Mouse (Mus musculus) neural tube, embryonic 12.5 days (tissue): ENCODE measurements around the gene Slc6a16. TPM values are rescaled to one million over a fixed set of nuclear protein-coding genes. Genes with fewer than 3 reads are reported as not detected.
A peak's percentile ranks its signal among the peaks of the same experiment; 100 is the strongest.

Experiments
- ATAC-seq: fragments of 200-750 bp; cut with Nextera tagmentation; 2 replicates; pipeline ENCODE4 v1.8.0; 2017; ENCODE audit warnings: low read depth, mild to moderate bottlenecking, moderate TSS enrichment, moderate library complexity; ENCODE audit not compliant: low FRiP score
- H3K27ac ChIP-seq: fragments of 300-500 bp; sonication (generic); 2 replicates; pipeline ENCODE4 v1.5.1; 2016
- H3K27me3 ChIP-seq: fragments of 300-500 bp; sonication (generic); replicated peaks from 2 replicates; pipeline ENCODE4 v1.6.1; 2016; ENCODE audit warnings: mild to moderate bottlenecking
- H3K36me3 ChIP-seq: fragments of 300-500 bp; sonication (generic); 2 replicates; pipeline ENCODE4 v1.6.1; 2016; ENCODE audit warnings: mild to moderate bottlenecking
- H3K4me1 ChIP-seq: fragments of 300-500 bp; sonication (generic); 2 replicates; pipeline ENCODE4 v1.6.1; 2016
- H3K4me2 ChIP-seq: fragments of 300-500 bp; sonication (generic); replicated peaks from 2 replicates; pipeline ENCODE4 v1.6.1; 2016; ENCODE audit warnings: mild to moderate bottlenecking
- H3K4me3 ChIP-seq: fragments of 300-500 bp; sonication (generic); 2 replicates; pipeline ENCODE4 v1.5.1; 2016
- H3K9ac ChIP-seq: fragments of 300-500 bp; sonication (generic); 2 replicates; pipeline ENCODE4 v1.6.1; 2016; ENCODE audit warnings: mild to moderate bottlenecking
- H3K9me3 ChIP-seq: fragments of 300-500 bp; sonication (generic); 2 replicates; pipeline ENCODE4 v1.6.1; 2016; ENCODE audit warnings: mild to moderate bottlenecking
- WGBS: fragments of 180-500 bp; shearing (Covaris S2); methylation state at CpG from one replicate; pipeline ENCODE4 v1.1.7; 2016; 5-methylcytosine and 5-hydroxymethylcytosine counted together
- polyA plus RNA-seq: library from polyadenylated mRNA; unstranded; fragments of >200 nt; fragmentation: Nextera tagmentation; extraction: Ambion mirVana; gene quantifications from 2 replicates; pipeline ENCODE4 v1.2.1, GENCODE M21; 2016

The Slc6a16 gene
- polyA plus RNA-seq, 1 experiment from 2014 or later = 0.20 TPM

DNA sequence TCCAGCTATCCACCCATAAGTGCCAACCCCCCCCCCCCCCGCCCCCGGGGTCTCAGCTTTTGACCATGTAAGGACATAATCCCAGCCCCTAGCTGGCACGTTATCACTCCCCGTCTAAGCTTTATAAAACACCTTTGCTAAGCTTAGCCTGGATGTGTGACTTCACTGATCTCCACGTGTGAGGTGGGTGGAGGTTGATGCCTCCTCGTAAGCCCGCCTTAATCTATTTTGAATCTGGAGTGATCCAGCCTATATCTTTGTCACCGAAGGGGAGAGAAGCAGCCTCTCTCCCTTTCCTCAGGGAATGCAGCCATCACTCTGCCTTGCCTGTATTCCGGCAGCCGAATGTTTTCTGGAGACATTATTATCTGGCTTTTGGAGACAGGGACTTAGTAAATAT, 38.2 kb upstream of the Slc6a16 start:
- H3K4me2 ChIP-seq = no peak overlapping the region
- H3K4me1 ChIP-seq = no peaks in the 10 kb centered on the region
- ATAC-seq = no peak
- H3K27ac ChIP-seq = no peak overlapping the region
- no peaks in the 10 kb centered on the region for H3K9me3 ChIP-seq
- H3K27me3 ChIP-seq = no peaks in the 10 kb centered on the region; the same call in 1 of the 2 replicates
- H3K4me3 ChIP-seq = no peak overlapping the region
- WGBS = 58% methylated on average over 10 of the region's 10 CpGs
- no peaks in the 10 kb centered on the region for H3K36me3 ChIP-seq
- H3K9ac ChIP-seq = no peak overlapping the region

- Histone ChIP-seq H3K9me3 (no peaks in the 10 kb centered on the region), H3K4me2 (peak within 1 kb of the TSS; percentile 61), H3K27me3 (peaks cover under 1% of the 10 kb centered on the region), H3K4me1 (no peaks in the 10 kb centered on the region), H3K4me3 (peak within 1 kb of the TSS; percentile 41), H3K27ac (no peak within 1 kb of the TSS), H3K9ac (peak within 1 kb of the TSS; percentile 35; the same call in 1 of the 2 replicates), H3K36me3 (no peaks in the 10 kb centered on the region)
- WGBS = 9% methylated on average over 44 of the region's 44 CpGs
- peak; percentile 97 for ATAC-seq
Observed at GRCm38 (mm10) chr7:45204380-45205143, 36.3 kb upstream of the Slc6a16 start, which contains the start of gene Ccdc155. Ccdc155 (minus strand) TSS chr7:45204892.

GRCm38 (mm10) chr7:45208260-45208659, 32.6 kb upstream of the Slc6a16 start:
- H3K36me3 ChIP-seq = no peaks in the 10 kb centered on the region
- no peak overlapping the region for H3K27ac ChIP-seq
- no peak for ATAC-seq
- H3K4me1 ChIP-seq = no peaks in the 10 kb centered on the region
- H3K4me2 ChIP-seq = no peak overlapping the region
- no peak overlapping the region for H3K9ac ChIP-seq
- WGBS = 77% methylated on average over 6 of the region's 6 CpGs
- H3K27me3 ChIP-seq = peaks cover 28% of the 10 kb centered on the region
- no peaks in the 10 kb centered on the region for H3K9me3 ChIP-seq
- H3K4me3 ChIP-seq = no peak overlapping the region

- Histone ChIP-seq H3K4me1 (peaks cover 3% of the 10 kb centered on the region; the same call in 1 of the 2 replicates), H3K4me3 (no peak overlapping the region), H3K9me3 (no peaks in the 10 kb centered on the region), H3K27me3 (peaks cover 28% of the 10 kb centered on the region), H3K9ac (no peak overlapping the region), H3K27ac (no peak overlapping the region), H3K36me3 (no peaks in the 10 kb centered on the region), H3K4me2 (no peak overlapping the region)
- WGBS = 74% methylated on average over 10 of the region's 10 CpGs
- ATAC-seq = no peak
Observed at GRCm38 (mm10) chr7:45211070-45211469, 29.8 kb upstream of the Slc6a16 start.

- Histone ChIP-seq H3K9ac (no peak within 1 kb of the TSS), H3K36me3 (no peaks in the 10 kb centered on the region), H3K9me3 (no peaks in the 10 kb centered on the region), H3K4me2 (peak within 1 kb of the TSS; percentile 34), H3K4me1 (peaks cover 8% of the 10 kb centered on the region), H3K27me3 (peaks cover 28% of the 10 kb centered on the region), H3K4me3 (0 out of 2 replicates have a peak within 1 kb of the TSS, but pooled peaks have one; percentile 9), H3K27ac (no peak within 1 kb of the TSS)
- 5% methylated on average over 17 of the region's 17 CpGs for WGBS
- ATAC-seq = no peak
Observed at GRCm38 (mm10) chr7:45211851-45212251, 29.0 kb upstream of the Slc6a16 start, which contains the start of gene Dkkl1. Dkkl1 (minus strand) TSS chr7:45212147.

DNA sequence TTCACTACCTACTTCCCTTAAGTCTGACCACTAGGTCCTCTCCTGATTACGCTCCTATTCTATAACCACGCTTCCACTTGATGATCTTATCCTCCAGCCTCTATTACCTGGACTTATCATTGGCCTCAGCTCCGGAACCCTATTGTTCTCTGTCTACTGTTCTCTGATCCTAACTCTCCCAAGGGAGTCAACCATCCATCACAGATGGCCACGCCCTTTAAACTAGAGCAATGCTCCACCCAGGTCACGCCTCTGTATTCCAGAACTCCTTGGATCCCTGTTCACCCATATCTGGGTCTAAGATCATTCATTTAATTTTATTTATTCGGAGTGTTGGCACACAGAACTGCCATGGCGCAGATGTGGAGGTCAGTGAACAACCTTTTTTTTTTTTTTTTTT, 28.5 kb upstream of the Slc6a16 start:
- Histone ChIP-seq H3K4me2 (no peak overlapping the region), H3K9ac (no peak overlapping the region), H3K9me3 (no peaks in the 10 kb centered on the region), H3K4me1 (peaks cover 13% of the 10 kb centered on the region), H3K27me3 (peaks cover 28% of the 10 kb centered on the region), H3K36me3 (no peaks in the 10 kb centered on the region), H3K4me3 (no peak overlapping the region), H3K27ac (no peak overlapping the region)
- 76% methylated on average over 7 of the region's 7 CpGs for WGBS
- no peak for ATAC-seq

DNA sequence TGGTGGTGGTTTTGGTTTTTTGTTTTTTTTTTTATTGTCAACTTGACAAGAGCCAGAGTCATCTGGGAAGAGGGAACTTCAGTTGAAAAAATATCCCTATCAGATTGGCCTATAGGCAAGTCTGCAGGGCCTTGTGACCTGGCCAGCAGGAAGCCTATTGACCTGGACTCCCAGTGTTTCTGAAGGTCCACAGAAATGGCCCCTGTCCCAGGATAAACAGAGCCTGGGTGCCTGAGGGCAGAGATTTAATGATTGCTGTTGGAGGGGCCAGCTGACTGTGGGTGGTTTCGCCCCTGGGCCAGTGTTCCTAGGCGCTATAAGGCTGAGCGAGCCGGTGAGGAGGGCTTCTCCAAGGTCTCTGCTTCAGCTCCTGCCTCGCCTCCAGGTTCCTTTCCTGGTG, 27.2 kb upstream of the Slc6a16 start:
- Histone ChIP-seq H3K36me3 (peaks cover 11% of the 10 kb centered on the region), H3K9me3 (no peaks in the 10 kb centered on the region), H3K4me3 (no peak overlapping the region), H3K27ac (no peak overlapping the region), H3K27me3 (peaks cover 28% of the 10 kb centered on the region), H3K9ac (no peak overlapping the region), H3K4me1 (peaks cover 26% of the 10 kb centered on the region), H3K4me2 (no peak overlapping the region)
- ATAC-seq = no peak
- WGBS = 54% methylated on average over 5 of the region's 5 CpGs

DNA sequence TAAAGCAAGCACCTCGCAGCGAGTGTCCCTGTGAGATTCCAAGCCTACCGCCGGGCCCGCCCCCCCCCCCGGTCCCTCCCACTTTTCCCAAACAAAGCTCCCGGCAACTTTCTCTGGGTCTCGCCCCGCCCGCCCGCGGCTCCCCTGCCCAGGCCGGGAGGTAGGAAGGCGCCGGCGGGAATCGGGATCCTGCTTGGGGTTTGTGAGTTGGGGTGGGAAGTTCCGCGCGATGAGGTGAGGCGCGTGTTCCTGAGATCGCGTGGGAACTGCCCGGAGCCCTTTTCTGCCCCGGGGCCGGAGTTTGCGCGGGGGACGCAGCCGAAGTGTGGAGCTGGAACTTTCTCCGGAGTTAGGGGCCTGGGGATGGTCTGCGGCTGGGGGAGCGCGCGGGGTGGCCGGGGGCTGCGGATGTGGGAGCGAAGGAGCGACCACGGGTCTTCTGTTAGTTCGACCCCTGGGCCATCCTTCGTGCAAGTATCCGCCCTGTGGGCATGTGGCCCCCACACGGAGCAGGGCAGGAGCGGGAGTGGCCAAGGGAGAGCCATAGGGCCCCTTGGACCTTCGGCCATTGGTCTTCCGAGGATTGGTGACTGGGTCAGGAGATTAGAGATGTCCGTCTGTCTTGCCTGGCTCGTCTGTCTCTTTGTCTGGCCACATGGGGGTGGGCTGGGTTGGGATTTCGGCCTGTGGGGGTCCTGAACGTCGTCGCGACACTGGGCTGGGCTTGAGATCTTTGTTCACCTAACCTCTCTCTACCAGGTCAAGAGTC, 25.0 kb upstream of the Slc6a16 start, which contains the start of gene Tead2:
Tead2 (plus strand) TSS at position 81 of the 769 bp plus-strand sequence.
- ATAC-seq = peak; percentile 62
- no peaks in the 10 kb centered on the region for H3K9me3 ChIP-seq
- WGBS = 1% methylated on average over 55 of the region's 55 CpGs
- H3K9ac ChIP-seq = peak within 1 kb of the TSS; percentile 92
- peaks cover 16% of the 10 kb centered on the region for H3K27me3 ChIP-seq
- H3K36me3 ChIP-seq = peaks cover 32% of the 10 kb centered on the region
- H3K4me1 ChIP-seq = peaks cover 33% of the 10 kb centered on the region
- peak within 1 kb of the TSS; percentile 66 for H3K4me3 ChIP-seq
- peak within 1 kb of the TSS; percentile 67 for H3K4me2 ChIP-seq
- H3K27ac ChIP-seq = peak within 1 kb of the TSS; percentile 80

DNA sequence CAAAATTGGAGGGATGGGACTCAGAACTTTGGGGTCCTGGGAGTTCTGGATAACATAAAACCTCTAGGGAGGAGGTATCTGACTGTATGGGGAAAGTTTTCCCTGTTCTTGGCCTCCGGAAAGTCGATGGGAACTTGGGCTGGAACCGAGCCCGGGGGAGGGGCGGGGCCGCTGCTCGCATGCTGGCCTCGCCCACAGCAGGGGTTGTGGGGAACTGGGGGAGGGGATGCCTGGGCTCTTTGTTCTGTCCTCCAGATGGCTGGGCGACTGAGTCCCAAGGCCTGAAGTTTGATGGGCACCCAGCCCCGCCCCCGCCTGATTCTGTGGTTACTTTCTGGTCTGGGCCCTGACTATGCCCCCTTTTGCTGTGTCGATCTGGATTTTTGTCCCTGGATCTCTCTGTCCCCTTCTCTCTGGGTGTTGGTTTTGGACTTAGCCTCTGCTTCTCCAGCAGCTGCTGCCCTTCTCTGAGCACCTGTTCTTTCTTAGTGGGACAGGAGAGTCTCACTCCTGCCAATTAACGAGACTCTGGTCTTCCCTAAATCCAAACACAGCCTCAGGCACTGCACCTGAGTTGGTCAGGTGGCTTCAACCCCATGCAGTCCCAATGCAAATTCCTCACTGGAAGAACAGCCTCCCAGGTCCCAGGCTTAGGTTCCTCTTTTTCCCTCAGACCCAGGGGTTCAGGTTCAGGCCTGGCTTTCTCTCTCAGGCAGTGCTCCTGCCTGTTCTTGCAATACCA, 24.3 kb upstream of the Slc6a16 start:
- Histone ChIP-seq H3K9me3 (no peaks in the 10 kb centered on the region), H3K4me3 (peak overlapping the region; percentile 66), H3K4me2 (peak overlapping the region; percentile 67), H3K27ac (peak overlapping the region; percentile 80), H3K9ac (peak overlapping the region; percentile 92), H3K4me1 (peaks cover 34% of the 10 kb centered on the region), H3K27me3 (peaks cover 9% of the 10 kb centered on the region), H3K36me3 (peaks cover 40% of the 10 kb centered on the region)
- ATAC-seq = peak; percentile 82
- 2% methylated on average over 13 of the region's 13 CpGs for WGBS

GRCm38 (mm10) chr7:45221680-45222079, 19.2 kb upstream of the Slc6a16 start:
- H3K27me3 ChIP-seq = no peaks in the 10 kb centered on the region
- no peak overlapping the region for H3K4me2 ChIP-seq
- no peak overlapping the region for H3K27ac ChIP-seq
- WGBS = 86% methylated on average over 2 of the region's 2 CpGs
- peaks cover 29% of the 10 kb centered on the region for H3K4me1 ChIP-seq
- no peak overlapping the region for H3K9ac ChIP-seq
- no peak for ATAC-seq
- H3K36me3 ChIP-seq = peaks cover 85% of the 10 kb centered on the region
- no peak overlapping the region for H3K4me3 ChIP-seq
- H3K9me3 ChIP-seq = no peaks in the 10 kb centered on the region

GRCm38 (mm10) chr7:45224826-45225225, 16.1 kb upstream of the Slc6a16 start:
- no peak for ATAC-seq
- H3K36me3 ChIP-seq = peaks cover 91% of the 10 kb centered on the region
- WGBS = 97% methylated on average over 7 of the region's 7 CpGs

More at GRCm38 (mm10) chr7:45224826-45225225, 16.1 kb upstream of the Slc6a16 start:
- H3K4me2 ChIP-seq = no peak overlapping the region
- H3K9me3 ChIP-seq = no peaks in the 10 kb centered on the region
- H3K27ac ChIP-seq = no peak overlapping the region
- no peak overlapping the region for H3K4me3 ChIP-seq
- no peaks in the 10 kb centered on the region for H3K27me3 ChIP-seq
- peaks cover 3% of the 10 kb centered on the region; the same call in 1 of the 2 replicates for H3K4me1 ChIP-seq
- H3K9ac ChIP-seq = no peak overlapping the region
